Mouse (Mus musculus) myocyte (in vitro differentiated cells): ENCODE results near the gene Hoxd9. TPM values are rescaled to one million over a fixed set of nuclear protein-coding genes. Genes with fewer than 3 reads are reported as not detected.

ENCODE experiments used
- H3K27me3 ChIP-seq: one replicate; pipeline ENCODE4 v1.6.1; 2011; ENCODE audit not compliant: control insufficient read depth, insufficient read depth, insufficient read length
- H3K36me3 ChIP-seq: one replicate; pipeline ENCODE4 v1.6.1; 2011; ENCODE audit not compliant: control insufficient read depth, insufficient read depth
- H3K4me2 ChIP-seq: one replicate; pipeline ENCODE4 v1.6.1; 2011; ENCODE audit warnings: low read depth, control low read depth
- H3K4me3 ChIP-seq: one replicate; pipeline ENCODE4 v1.5.1; 2011; ENCODE audit warnings: mild to moderate bottlenecking, control low read depth, moderate library complexity
- H3K79me2 ChIP-seq: one replicate; pipeline ENCODE4 v1.6.1; 2011; ENCODE audit not compliant: control insufficient read depth, insufficient read depth
- H3ac ChIP-seq: one replicate; pipeline ENCODE4 v1.6.1; 2011; ENCODE audit not compliant: control insufficient read depth, insufficient read length
- CEBPB ChIP-seq: IDR thresholded peaks from 2 replicates; pipeline ENCODE4 v1.6.1; 2011; ENCODE audit warnings: mild to moderate bottlenecking, moderate library complexity; ENCODE audit not compliant: poor library complexity, insufficient read depth, severe bottlenecking
- E2F4 ChIP-seq: IDR thresholded peaks from one replicate; pipeline ENCODE4 v1.6.1; 2011; ENCODE audit warnings: mild to moderate bottlenecking, control low read depth, moderate library complexity; ENCODE audit not compliant: insufficient read depth
- MAX ChIP-seq: IDR thresholded peaks from one replicate; pipeline ENCODE4 v1.6.1; 2011; ENCODE audit warnings: low read depth, mild to moderate bottlenecking, control low read depth
- MYOD1 ChIP-seq, 3 experiments: IDR thresholded peaks; one replicate each; pipeline ENCODE4 v1.6.1; 2011; ENCODE audit warnings: control low read depth in 2 of 3, low read depth in 2 of 3, mild to moderate bottlenecking in 2 of 3, moderate library complexity in 1 of 3; ENCODE audit not compliant: insufficient read length in 2 of 3, control insufficient read depth in 1 of 3
- MYOG ChIP-seq, 3 experiments: IDR thresholded peaks; one replicate each; pipeline ENCODE4 v1.6.1; 2011; ENCODE audit warnings: control low read depth in 2 of 3, low read depth in 2 of 3, mild to moderate bottlenecking in 2 of 3; ENCODE audit not compliant: insufficient read length in 2 of 3, control insufficient read depth in 1 of 3, insufficient read depth in 1 of 3
- POLR2A ChIP-seq: IDR thresholded peaks from one replicate; pipeline ENCODE4 v1.6.1; 2011; ENCODE audit warnings: low read depth, mild to moderate bottlenecking, control low read depth, moderate library complexity; ENCODE audit not compliant: insufficient read length
- POLR2AphosphoS2 ChIP-seq: IDR thresholded peaks from one replicate; pipeline ENCODE4 v1.6.1; 2011; ENCODE audit warnings: low read depth, control low read depth; ENCODE audit not compliant: insufficient read length
- REST ChIP-seq: IDR thresholded peaks from one replicate; pipeline ENCODE4 v1.6.1; 2011; ENCODE audit warnings: mild to moderate bottlenecking, control low read depth, moderate library complexity; ENCODE audit not compliant: insufficient read depth, insufficient read length
- SRF ChIP-seq: IDR thresholded peaks from one replicate; pipeline ENCODE4 v1.6.1; 2011; ENCODE audit warnings: low read depth; ENCODE audit not compliant: control insufficient read depth, insufficient read length
- TCF12 ChIP-seq: IDR thresholded peaks from one replicate; pipeline ENCODE4 v1.6.1; 2011; ENCODE audit warnings: mild to moderate bottlenecking, control low read depth; ENCODE audit not compliant: poor library complexity, insufficient read depth, severe bottlenecking
- TCF3 ChIP-seq: IDR thresholded peaks from one replicate; pipeline ENCODE4 v1.6.1; 2011; ENCODE audit warnings: low read depth, control low read depth; ENCODE audit not compliant: insufficient read length
- USF1 ChIP-seq: IDR thresholded peaks from one replicate; pipeline ENCODE4 v1.6.1; 2011; ENCODE audit warnings: low read depth, mild to moderate bottlenecking, control low read depth, moderate library complexity
- polyA plus RNA-seq: library from polyadenylated mRNA; unstranded; fragments of >200 nt; fragmentation: generic; extraction: Trizol; gene quantifications from one replicate; pipeline ENCODE4 v1.2.1, GENCODE M21; 2012; ENCODE audit warnings: missing spikeins

The Hoxd9 gene
- polyA plus RNA-seq, 1 experiment, result not detected

- Histone ChIP-seq H3K4me3 (no peak overlapping the region), H3K36me3 (no peaks in the 10 kb centered on the region), H3K79me2 (no peaks in the 10 kb centered on the region), H3K4me2 (no peak overlapping the region), H3ac (no peak overlapping the region), H3K27me3 (peaks cover 42% of the 10 kb centered on the region)
- no peak for TF ChIP-seq TCF12
- TF ChIP-seq MYOG (IDR thresholded peaks at IDR 0.05; ENCODE audit: control insufficient read depth in 1 of 3, insufficient read depth in 1 of 3, insufficient read length in 2 of 3, low read depth in 2 of 3), result no peak
- TF ChIP-seq SRF, result no peak
- TF ChIP-seq POLR2A, result no peak
- TF ChIP-seq TCF3, result no peak
- no peak for TF ChIP-seq CEBPB
- TF ChIP-seq POLR2AphosphoS2, result no peak
- TF ChIP-seq REST, result no peak
- no peak for TF ChIP-seq MAX
- no peak for TF ChIP-seq MYOD1 (IDR thresholded peaks at IDR 0.05; ENCODE audit: control insufficient read depth in 1 of 3, insufficient read length in 2 of 3, low read depth in 2 of 3)
- TF ChIP-seq E2F4, result no peak
- TF ChIP-seq USF1, result no peak
Measured at GRCm38 (mm10) chr2:74655821-74656631, 41.5 kb upstream of the Hoxd9 start.

- H3K79me2 ChIP-seq, result no peaks in the 10 kb centered on the region
- H3K4me3 ChIP-seq, result no peak overlapping the region
- no peaks in the 10 kb centered on the region for H3K36me3 ChIP-seq
- peaks cover 43% of the 10 kb centered on the region for H3K27me3 ChIP-seq
- H3ac ChIP-seq, result no peak overlapping the region
- TF ChIP-seq MYOG (IDR thresholded peaks at IDR 0.05; ENCODE audit: control insufficient read depth in 1 of 3, insufficient read depth in 1 of 3, insufficient read length in 2 of 3, low read depth in 2 of 3), result no peak
- H3K4me2 ChIP-seq, result no peak overlapping the region
Measured at GRCm38 (mm10) chr2:74656632-74657021, 40.9 kb upstream of the Hoxd9 start.

GRCm38 (mm10) chr2:74657251-74658023, 40.1 kb upstream of the Hoxd9 start:
- Histone ChIP-seq H3K36me3 (no peaks in the 10 kb centered on the region), H3K4me3 (no peak overlapping the region), H3ac (no peak overlapping the region), H3K4me2 (no peak overlapping the region), H3K79me2 (no peaks in the 10 kb centered on the region), H3K27me3 (peaks cover 48% of the 10 kb centered on the region)
- TF ChIP-seq USF1 (no peak), REST (no peak), CEBPB (no peak), SRF (no peak), E2F4 (no peak), TCF3 (no peak), MYOD1 (IDR thresholded peaks at IDR 0.05; ENCODE audit: control insufficient read depth in 1 of 3, insufficient read length in 2 of 3, low read depth in 2 of 3) (no peak), MYOG (IDR thresholded peaks at IDR 0.05; ENCODE audit: control insufficient read depth in 1 of 3, insufficient read depth in 1 of 3, insufficient read length in 2 of 3, low read depth in 2 of 3) (no peak), MAX (no peak), POLR2A (no peak), POLR2AphosphoS2 (no peak), TCF12 (no peak)

DNA sequence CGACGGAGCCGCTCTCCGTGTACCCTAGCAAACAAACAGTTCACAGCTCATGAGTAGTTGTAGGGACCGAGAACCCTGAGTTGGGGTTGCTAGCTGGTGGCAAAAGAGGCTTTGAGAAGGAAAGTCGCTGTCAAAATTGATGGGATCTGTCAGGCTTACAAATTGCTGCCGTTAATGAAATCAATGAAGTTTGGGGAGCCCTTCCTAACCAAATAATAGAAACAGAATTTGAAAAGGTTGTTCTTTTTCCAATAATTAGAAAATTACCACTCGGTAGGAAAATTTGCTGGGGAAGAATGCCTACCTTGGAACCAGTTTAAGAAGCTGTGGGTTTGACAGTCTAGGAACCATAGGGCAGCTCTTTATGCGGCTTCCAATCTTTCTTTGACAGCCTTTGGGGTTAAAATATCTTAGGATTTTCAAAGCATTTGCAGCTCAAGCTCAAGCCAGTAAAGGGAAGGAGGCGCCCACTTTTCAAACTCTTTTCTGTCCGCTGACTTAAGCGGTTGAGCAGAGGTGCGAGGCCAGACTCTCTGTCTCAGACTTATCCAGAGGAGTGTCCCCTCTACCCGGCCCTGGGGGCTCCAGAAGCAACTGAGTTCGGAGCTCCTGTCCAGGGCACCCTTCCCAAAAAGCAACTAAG, 39.4 kb upstream of the Hoxd9 start:
- H3K36me3 ChIP-seq, result no peaks in the 10 kb centered on the region
- no peaks in the 10 kb centered on the region for H3K79me2 ChIP-seq
- no peak overlapping the region for H3ac ChIP-seq
- no peak for TF ChIP-seq MYOG (IDR thresholded peaks at IDR 0.05; ENCODE audit: control insufficient read depth in 1 of 3, insufficient read depth in 1 of 3, insufficient read length in 2 of 3, low read depth in 2 of 3)
- no peak for TF ChIP-seq SRF
- no peak for TF ChIP-seq POLR2AphosphoS2
- no peak for TF ChIP-seq REST
- no peak overlapping the region for H3K4me3 ChIP-seq
- H3K27me3 ChIP-seq, result peaks cover 52% of the 10 kb centered on the region
- no peak overlapping the region for H3K4me2 ChIP-seq
